In genomic region chr13:35994067-35994466, GRCm38 (mm10) we compare ENCODE assay signal across 9 mouse cellular contexts. TPM values are rescaled to one million over a fixed set of nuclear protein-coding genes. Genes with fewer than 3 reads are reported as not detected.
DNase-seq lines count a peak whose midpoint lies in the region; ATAC-seq lines count a peak whose summit lies in the region.
"Had no signal": no experiment of that assay in that cellular context is flagged by ENCODE, and none has a peak within 500 bp of the region (broad histone marks: within the 10 kb centered on the region; RNA-seq: fewer than 3 reads in every experiment).

No protein-coding gene starts in this region.

- H3K27me3 ChIP-seq in hindbrain, embryonic 14.5 days (ENCODE audit: control insufficient read depth, insufficient read depth, low read length), result no peaks in the 10 kb centered on the region

- no peak overlapping the region for H3K9ac ChIP-seq in hindbrain, embryonic 14.5 days

- H3K4me1 ChIP-seq in hindbrain, embryonic 14.5 days (replicated peaks; ENCODE audit: control insufficient read depth, insufficient read depth, low read length), result no peaks in the 10 kb centered on the region

- H3K27ac ChIP-seq in hindbrain, embryonic 14.5 days, result no peak overlapping the region

- H3K9me3 ChIP-seq in hindbrain, embryonic 14.5 days (ENCODE audit: control insufficient read depth, low read length), result no peaks in the 10 kb centered on the region

- H3K4me2 ChIP-seq in hindbrain, embryonic 14.5 days (replicated peaks), result no peak overlapping the region

- intact Hi-C loops in left cerebral cortex, postnatal 4 days (cut with DNase I), result no loop called here

- H3K36me3 ChIP-seq in hindbrain, embryonic 14.5 days (replicated peaks; ENCODE audit: control insufficient read depth, insufficient read depth), result no peaks in the 10 kb centered on the region

- WGBS in hindbrain, embryonic 14.5 days, result 79% methylated on average over 8 of the region's 8 CpGs

- no peak for ATAC-seq in hindbrain, embryonic 14.5 days (ENCODE audit: low FRiP score)

- peak; percentile 65 for DNase-seq in Muller cell, postnatal 12 days (ENCODE audit: inconsistent ontology term)
- DNase-seq in adrenal gland, postnatal 4 days (ENCODE audit: low spot score in 2 of 2), result peak; percentile 55 to 66
- peak; percentile 58 for DNase-seq in gastrocnemius, postnatal 10 days
- peak; percentile 69 to 79 for DNase-seq in kidney, adult 8-10 months
- peak; percentile 38 for DNase-seq in left cerebral cortex, postnatal 4 days
- peak; percentile 89 for DNase-seq in skeletal muscle tissue, adult 2 months (ENCODE audit: low read depth, low spot score)
- DNase-seq in spleen, adult 12 weeks (ENCODE audit: low spot score), result no peak
- no peak for DNase-seq in hindbrain, embryonic 14.5 days (ENCODE audit: low spot score)

- no peak overlapping the region for H3K4me3 ChIP-seq in hindbrain, embryonic 14.5 days (replicated peaks; ENCODE audit: low read length)

RNA-seq across cellular contexts. Expression of gene Ppp1r3g, which starts 35.4 kb away (rescaled TPM):
- under 1 TPM; 0.20 to 0.51 TPM for total RNA-seq in adrenal gland, postnatal 4 days (2021)
- total RNA-seq in gastrocnemius, postnatal 10 days (2021), result not detected
- total RNA-seq in left cerebral cortex, postnatal 4 days (2021), result 1 to 10 TPM; 1.1 to 1.3 TPM
- 0.25 TPM in 1 of 2 replicates, not detected in the other for polyA plus RNA-seq in hindbrain, embryonic 14.5 days (2014; fragmentation: Nextera tagmentation; extraction: Ambion mirVana)
- polyA plus RNA-seq: large intestine, adult 2 months had no signal

Comparison
In these comparisons a context has a peak if more than half of its experiments do, and no peak if none do; other contexts are left out.
1. DNase-seq: peak in Muller cell, postnatal 12 days (single experiment), adrenal gland, postnatal 4 days (2 of 2), gastrocnemius, postnatal 10 days (single experiment), kidney, adult 8-10 months (2 of 2), left cerebral cortex, postnatal 4 days (single experiment) and skeletal muscle tissue, adult 2 months (single experiment); none in spleen, adult 12 weeks (single experiment) and hindbrain, embryonic 14.5 days (single experiment).